Mouse (Mus musculus): ENCODE measurements around the gene Ifi206.
"Not testable (repeated sequence)": the region's sequence is repeated elsewhere in the genome, so short reads cannot be mapped to it uniquely, and the experiment has no call there.

GRCm38 (mm10) chr1:173490812-173491480 is at the start of gene Ifi206:
- not testable (repeated sequence) for TF ChIP-seq CTCF (IDR thresholded peaks at IDR 0.05; ENCODE audit: low read depth); EP300 (optimal IDR thresholded peaks at IDR 0.05)
